In the genomic region with DNA sequence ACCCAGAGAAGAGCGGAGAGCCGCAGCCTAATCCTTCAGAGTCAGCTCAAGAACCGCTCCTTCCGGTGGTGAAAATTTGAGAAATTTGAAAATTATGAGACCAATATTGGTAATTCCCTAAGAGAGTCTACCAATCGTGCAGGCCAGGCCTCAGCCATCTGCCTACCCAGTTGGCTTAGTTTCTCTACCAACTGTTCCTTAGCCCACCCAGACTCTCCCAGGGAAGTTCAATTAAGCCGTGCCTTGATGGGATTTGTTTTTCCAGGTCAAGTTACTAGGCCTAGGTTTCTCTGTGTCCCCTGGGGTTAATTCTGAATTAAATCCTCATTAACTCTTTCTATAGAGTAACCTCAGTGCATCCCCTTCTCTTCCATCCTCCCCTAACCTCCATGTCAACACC, we compare ENCODE assay signal across 23 mouse cellular contexts. TPM values are rescaled to one million over a fixed set of nuclear protein-coding genes. Genes with fewer than 3 reads are reported as not detected.
DNase-seq lines count a peak whose midpoint lies in the region; ATAC-seq and TF ChIP-seq lines count a peak whose summit lies in the region.
"Had no signal": no experiment of that assay in that cellular context is flagged by ENCODE, and none has a peak within 500 bp of the region (broad histone marks: within the 10 kb centered on the region; RNA-seq: fewer than 3 reads in every experiment).

No protein-coding gene starts in this region.

- no peaks in the 10 kb centered on the region for H3K4me1 ChIP-seq in hindbrain, postnatal 0 days (ENCODE audit: insufficient read depth, low read length)
- no peaks in the 10 kb centered on the region for H3K4me1 ChIP-seq in hindbrain, embryonic 14.5 days (replicated peaks; ENCODE audit: control insufficient read depth, insufficient read depth, low read length)
- peaks cover 3% of the 10 kb centered on the region; the same call in 1 of the 2 replicates for H3K4me1 ChIP-seq in embryonic facial prominence, embryonic 14.5 days (ENCODE audit: control insufficient read depth, insufficient read depth, low read length)
- H3K4me1 ChIP-seq: embryonic facial prominence, embryonic 15.5 days; heart, embryonic 13.5 days; hindbrain, embryonic 12.5 days; intestine, embryonic 15.5 days had no signal

- H3K27me3 ChIP-seq in hindbrain, postnatal 0 days (ENCODE audit: insufficient read depth, low read length): no peaks in the 10 kb centered on the region
- no peaks in the 10 kb centered on the region; the same call in 1 of the 2 replicates for H3K27me3 ChIP-seq in hindbrain, embryonic 14.5 days (ENCODE audit: control insufficient read depth, insufficient read depth, low read length)
- no peaks in the 10 kb centered on the region for H3K27me3 ChIP-seq in embryonic facial prominence, embryonic 14.5 days (replicated peaks; ENCODE audit: control insufficient read depth, insufficient read depth, low read length)
- H3K27me3 ChIP-seq: embryonic facial prominence, embryonic 15.5 days; hindbrain, embryonic 12.5 days; intestine, embryonic 15.5 days had no signal

- no peak overlapping the region for H3K27ac ChIP-seq in hindbrain, postnatal 0 days
- no peak overlapping the region for H3K27ac ChIP-seq in hindbrain, embryonic 14.5 days
- H3K27ac ChIP-seq in embryonic facial prominence, embryonic 14.5 days (replicated peaks; ENCODE audit: low read depth, low read length): no peak overlapping the region
- H3K27ac ChIP-seq: embryonic facial prominence, embryonic 15.5 days; forebrain, embryonic 10.5 days; gastrocnemius, adult 2 months; heart, embryonic 13.5 days; hindbrain, embryonic 12.5 days; intestine, embryonic 15.5 days had no signal

- H3K4me2 ChIP-seq in hindbrain, postnatal 0 days (ENCODE audit: low read depth, low read length): no peak overlapping the region
- H3K4me2 ChIP-seq in hindbrain, embryonic 14.5 days (replicated peaks): no peak overlapping the region
- H3K4me2 ChIP-seq in embryonic facial prominence, embryonic 14.5 days (ENCODE audit: low read depth, low read length): no peak overlapping the region
- H3K4me2 ChIP-seq: embryonic facial prominence, embryonic 15.5 days; heart, embryonic 13.5 days; hindbrain, embryonic 12.5 days; intestine, embryonic 15.5 days had no signal

- no peak for TF ChIP-seq CTCF in hindbrain, postnatal 0 days (IDR thresholded peaks at IDR 0.05; ENCODE audit: low read depth)

- H3K36me3 ChIP-seq in hindbrain, postnatal 0 days (ENCODE audit: insufficient read depth, low read length): no peaks in the 10 kb centered on the region
- no peaks in the 10 kb centered on the region for H3K36me3 ChIP-seq in hindbrain, embryonic 14.5 days (replicated peaks; ENCODE audit: control insufficient read depth, insufficient read depth)
- H3K36me3 ChIP-seq in embryonic facial prominence, embryonic 14.5 days (ENCODE audit: control insufficient read depth, insufficient read depth, low read length): no peaks in the 10 kb centered on the region
- H3K36me3 ChIP-seq: embryonic facial prominence, embryonic 15.5 days; forebrain, embryonic 10.5 days; G1E; heart, embryonic 13.5 days; hindbrain, embryonic 12.5 days; intestine, embryonic 15.5 days had no signal

- ATAC-seq in hindbrain, postnatal 0 days: no peak
- ATAC-seq in hindbrain, embryonic 14.5 days (ENCODE audit: low FRiP score): no peak
- peak; percentile 62; the same call in 1 of the 2 replicates for ATAC-seq in embryonic facial prominence, embryonic 14.5 days (ENCODE audit: low read depth)
- ATAC-seq: forebrain, embryonic 14.5 days; intestine, embryonic 15.5 days had no signal

- DNase-seq in hindbrain, postnatal 0 days (ENCODE audit: low spot score): peak; percentile 20
- DNase-seq in hindbrain, embryonic 14.5 days (ENCODE audit: low spot score): no peak
- DNase-seq in ES-CJ7 (ENCODE audit: low read depth, low spot score): peak; percentile 0
- DNase-seq in embryonic facial prominence, embryonic 14.5 days (ENCODE audit: low spot score): peak; percentile 40
- peak; percentile 50 for DNase-seq in retina, embryonic 14.5 days (ENCODE audit: low spot score)
- no peak for DNase-seq in ovary, postnatal 10 days (ENCODE audit: low spot score)
- no peak for DNase-seq in adrenal gland, adult 2 months
- DNase-seq: adrenal gland, postnatal 10 days; cerebellum, adult 11 months; cerebellum, adult 9-10 months; gastrocnemius, adult 2 months; gastrocnemius, postnatal 25 days; heart, adult 11 months; heart, postnatal 4 days had no signal

- H3K4me3 ChIP-seq in hindbrain, postnatal 0 days (ENCODE audit: low read length): no peak overlapping the region
- H3K4me3 ChIP-seq in hindbrain, embryonic 14.5 days (replicated peaks; ENCODE audit: low read length): no peak overlapping the region
- no peak overlapping the region for H3K4me3 ChIP-seq in embryonic facial prominence, embryonic 14.5 days (ENCODE audit: low read depth, low read length)
- H3K4me3 ChIP-seq: embryonic facial prominence, embryonic 15.5 days; erythroblast, embryonic 14.5 days; forebrain, embryonic 10.5 days; gastrocnemius, adult 2 months; heart, embryonic 13.5 days; hindbrain, embryonic 12.5 days; intestine, embryonic 15.5 days had no signal

- H3K9ac ChIP-seq in hindbrain, postnatal 0 days (replicated peaks; ENCODE audit: low read length): no peak overlapping the region
- H3K9ac ChIP-seq in hindbrain, embryonic 14.5 days: no peak overlapping the region
- H3K9ac ChIP-seq in embryonic facial prominence, embryonic 14.5 days (ENCODE audit: low read depth, low read length): no peak overlapping the region
- H3K9ac ChIP-seq: embryonic facial prominence, embryonic 15.5 days; heart, embryonic 13.5 days; hindbrain, embryonic 12.5 days; intestine, embryonic 15.5 days had no signal

- H3K9me3 ChIP-seq in hindbrain, postnatal 0 days (ENCODE audit: low read length): no peaks in the 10 kb centered on the region
- H3K9me3 ChIP-seq in hindbrain, embryonic 14.5 days (ENCODE audit: control insufficient read depth, low read length): no peaks in the 10 kb centered on the region
- H3K9me3 ChIP-seq in embryonic facial prominence, embryonic 14.5 days (ENCODE audit: control insufficient read depth, low read length): no peaks in the 10 kb centered on the region
- H3K9me3 ChIP-seq: embryonic facial prominence, embryonic 15.5 days; forebrain, embryonic 10.5 days; G1E; heart, embryonic 13.5 days; hindbrain, embryonic 12.5 days; intestine, embryonic 15.5 days had no signal

- WGBS in hindbrain, postnatal 0 days: 70% methylated on average over 6 of the region's 6 CpGs
- 79% methylated on average over 6 of the region's 6 CpGs for WGBS in hindbrain, embryonic 14.5 days
- WGBS in embryonic facial prominence, embryonic 14.5 days: 63% methylated on average over 6 of the region's 6 CpGs

RNA-seq across cellular contexts. Expression of gene Gm14226, which starts 5.1 kb away (rescaled TPM):
- total RNA-seq in hindbrain, postnatal 0 days (2014; rRNA removed): 0.58 TPM in 1 of 2 replicates, not detected in the other
- 0.08 and 0.14 TPM in 2 replicates for polyA plus RNA-seq in hindbrain, postnatal 0 days (2015; fragmentation: Nextera tagmentation; extraction: Ambion mirVana)
- polyA plus RNA-seq in hindbrain, embryonic 14.5 days (2014; fragmentation: Nextera tagmentation; extraction: Ambion mirVana): 0.10 TPM in 1 of 2 replicates, not detected in the other
- polyA plus RNA-seq in embryonic facial prominence, embryonic 14.5 days (2014; fragmentation: Nextera tagmentation; extraction: Ambion mirVana): 2.9 and 3.1 TPM in 2 replicates
- total RNA-seq in adrenal gland, adult 2 months (2021): 1 to 10 TPM; 3.5 to 4.2 TPM
- polyA plus RNA-seq in adrenal gland, adult 2 months (2012; rRNA removed): 0.30 and 0.44 TPM in 2 replicates
- total RNA-seq: common myeloid progenitor, adult 5-6 weeks; gastrocnemius, adult 2 months; gastrocnemius, postnatal 25 days had no signal
- polyA plus RNA-seq: erythroblast, embryonic 14.5 days; forebrain, embryonic 14.5 days; G1E had no signal

Comparison
In these comparisons a context has a peak if more than half of its experiments do, and no peak if none do; other contexts are left out.
1. DNase-seq: peak in hindbrain, postnatal 0 days (single experiment), ES-CJ7 (single experiment), embryonic facial prominence, embryonic 14.5 days (single experiment) and retina, embryonic 14.5 days (single experiment); none in hindbrain, embryonic 14.5 days (single experiment), ovary, postnatal 10 days (single experiment) and adrenal gland, adult 2 months (single experiment).